Mouse (Mus musculus) liver, embryonic 16.5 days (tissue): Measurements from ENCODE around the gene Gp1bb. TPM values are rescaled to one million over a fixed set of nuclear protein-coding genes. Genes with fewer than 3 reads are reported as not detected.
A peak's percentile ranks its signal among the peaks of the same experiment; 100 is the strongest.

Experiments
- ATAC-seq: fragments of 200-750 bp; cut with Nextera tagmentation; 2 replicates; pipeline ENCODE4 v1.8.0; 2017; ENCODE audit warnings: low read depth, mild to moderate bottlenecking, moderate number of reproducible peaks, moderate library complexity
- H3K27ac ChIP-seq: fragments of 300-500 bp; sonication (generic); 2 replicates; pipeline ENCODE4 v1.5.1; 2014; ENCODE audit warnings: mild to moderate bottlenecking, low read length
- H3K27me3 ChIP-seq: fragments of 300-500 bp; sonication (generic); 2 replicates; pipeline ENCODE4 v1.6.1; 2014; ENCODE audit warnings: low read depth, low read length, mixed read lengths; ENCODE audit not compliant: control insufficient read depth, insufficient read depth
- H3K36me3 ChIP-seq: fragments of 300-500 bp; sonication (generic); 2 replicates; pipeline ENCODE4 v1.6.1; 2014; ENCODE audit warnings: mild to moderate bottlenecking; ENCODE audit not compliant: control insufficient read depth, insufficient read depth
- H3K4me1 ChIP-seq: fragments of 300-500 bp; sonication (generic); 2 replicates; pipeline ENCODE4 v1.6.1; 2014; ENCODE audit warnings: low read depth, low read length, mixed read lengths; ENCODE audit not compliant: control insufficient read depth
- H3K4me2 ChIP-seq: fragments of 300-500 bp; sonication (generic); 2 replicates; pipeline ENCODE4 v1.6.1; 2014; ENCODE audit warnings: low read depth, low read length, mixed read lengths
- H3K4me3 ChIP-seq: fragments of 300-500 bp; sonication (generic); 2 replicates; pipeline ENCODE4 v1.5.1; 2014; ENCODE audit warnings: low read depth, mild to moderate bottlenecking, low read length
- H3K9ac ChIP-seq: fragments of 300-500 bp; sonication (generic); 2 replicates; pipeline ENCODE4 v1.6.1; 2014; ENCODE audit warnings: low read depth, low read length
- H3K9me3 ChIP-seq: fragments of 300-500 bp; sonication (generic); replicated peaks from 2 replicates; pipeline ENCODE4 v1.6.1; 2016; ENCODE audit warnings: low read length; ENCODE audit not compliant: control insufficient read depth
- WGBS: fragments of 180-500 bp; shearing (Covaris S2); extraction: QIAGEN DNeasy Blood & Tissue Kit; methylation state at CpG from one replicate; pipeline ENCODE4 v1.1.7; 2014; ENCODE audit not compliant: insufficient replicate concordance; 5-methylcytosine and 5-hydroxymethylcytosine counted together
- polyA plus RNA-seq: library from polyadenylated mRNA; unstranded; fragments of >200 nt; fragmentation: Nextera tagmentation; extraction: Ambion mirVana; gene quantifications from 2 replicates; pipeline ENCODE4 v1.2.1, GENCODE M21; 2015

Gene Gp1bb
- polyA plus RNA-seq: 13.9 and 18.2 TPM in 2 replicates

DNA sequence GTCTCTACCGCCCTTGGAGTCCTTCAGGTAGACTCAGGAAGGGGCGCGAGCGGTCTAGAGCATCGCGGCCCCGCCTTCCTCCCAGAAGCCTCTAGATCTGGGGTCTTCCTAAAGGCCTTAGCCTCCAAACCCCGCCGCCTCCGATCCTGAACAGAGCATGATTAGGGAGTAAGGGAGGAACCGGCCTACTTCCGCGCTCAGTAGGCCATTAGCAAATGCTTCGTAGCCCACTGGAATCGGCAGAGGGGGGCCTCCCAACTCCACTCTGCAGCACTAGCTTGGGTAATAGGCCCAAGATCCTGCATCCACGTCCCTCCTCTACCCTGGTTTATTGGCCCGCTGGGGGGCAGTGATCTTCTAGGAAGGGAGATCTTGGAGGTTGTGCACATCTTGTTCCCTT lies at the start of gene Gp1bb:
Gp1bb (minus strand) TSS at position 385 of the 400 bp plus-strand sequence.
- Histone ChIP-seq H3K27ac (no peak within 1 kb of the TSS), H3K9me3 (no peaks in the 10 kb centered on the region), H3K4me1 (peaks cover 17% of the 10 kb centered on the region), H3K36me3 (no peaks in the 10 kb centered on the region), H3K4me2 (peak within 1 kb of the TSS; percentile 55; the same call in 1 of the 2 replicates), H3K27me3 (peaks cover 88% of the 10 kb centered on the region), H3K9ac (no peak within 1 kb of the TSS), H3K4me3 (peak within 1 kb of the TSS; percentile 45)
- ATAC-seq: no peak
- WGBS: 4% methylated on average over 17 of the region's 17 CpGs

DNA sequence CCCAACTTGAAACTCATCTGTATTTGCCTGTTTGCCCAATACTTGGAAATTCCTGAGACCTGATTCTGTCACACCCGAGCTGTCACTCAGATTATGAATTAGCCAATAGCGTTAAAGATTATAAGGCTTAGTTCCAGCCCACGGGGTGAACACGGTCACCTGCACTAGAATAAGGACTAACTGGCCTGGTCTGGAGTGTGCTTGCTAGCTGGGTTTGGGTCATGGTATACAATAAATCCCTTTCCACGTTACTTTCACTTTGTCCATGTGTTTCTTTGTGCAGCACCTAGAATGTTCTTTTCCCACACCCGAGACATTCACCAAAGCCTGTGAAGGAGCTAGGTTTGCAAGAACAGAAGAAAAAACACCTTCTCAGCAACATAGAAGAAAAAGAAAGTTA lies 47.7 kb upstream of the Gp1bb start:
- Histone ChIP-seq H3K27me3 (no peaks in the 10 kb centered on the region), H3K4me3 (no peak overlapping the region), H3K9me3 (no peaks in the 10 kb centered on the region), H3K9ac (no peak overlapping the region), H3K4me1 (no peaks in the 10 kb centered on the region), H3K36me3 (no peaks in the 10 kb centered on the region), H3K27ac (no peak overlapping the region), H3K4me2 (no peak overlapping the region)
- no peak for ATAC-seq
- 54% methylated on average over 6 of the region's 6 CpGs for WGBS

- no peaks in the 10 kb centered on the region for H3K4me1 ChIP-seq
- WGBS: 47% methylated on average over 4 of the region's 4 CpGs
- H3K4me3 ChIP-seq: no peak overlapping the region
- H3K27ac ChIP-seq: no peak overlapping the region
- no peak overlapping the region for H3K4me2 ChIP-seq
- no peaks in the 10 kb centered on the region for H3K36me3 ChIP-seq
- no peak for ATAC-seq
- no peaks in the 10 kb centered on the region for H3K9me3 ChIP-seq
- H3K27me3 ChIP-seq: no peaks in the 10 kb centered on the region
- no peak overlapping the region for H3K9ac ChIP-seq
These were observed 36.4 kb upstream of the Gp1bb start for GRCm38 (mm10) chr16:18658597-18658996.

- Histone ChIP-seq H3K4me1 (no peaks in the 10 kb centered on the region), H3K9ac (no peak overlapping the region), H3K27ac (peak overlapping the region; percentile 56), H3K27me3 (no peaks in the 10 kb centered on the region), H3K4me3 (no peak overlapping the region), H3K9me3 (no peaks in the 10 kb centered on the region), H3K4me2 (no peak overlapping the region), H3K36me3 (no peaks in the 10 kb centered on the region)
- peak; percentile 32; the same call in 1 of the 2 replicates for ATAC-seq
- WGBS: 31% methylated on average over 5 of the region's 5 CpGs
These were observed 33.3 kb upstream of the Gp1bb start for GRCm38 (mm10) chr16:18655372-18656098.

GRCm38 (mm10) chr16:18653290-18654160 lies 31.3 kb upstream of the Gp1bb start:
- Histone ChIP-seq H3K27ac (no peak overlapping the region), H3K4me3 (no peak overlapping the region), H3K9ac (no peak overlapping the region), H3K36me3 (no peaks in the 10 kb centered on the region), H3K4me2 (no peak overlapping the region), H3K9me3 (no peaks in the 10 kb centered on the region), H3K27me3 (no peaks in the 10 kb centered on the region), H3K4me1 (no peaks in the 10 kb centered on the region)
- no peak for ATAC-seq
- 61% methylated on average over 6 of the region's 6 CpGs for WGBS

- H3K4me2 ChIP-seq: no peak overlapping the region
- no peak for ATAC-seq
- 41% methylated on average over 3 of the region's 3 CpGs for WGBS
- no peaks in the 10 kb centered on the region for H3K4me1 ChIP-seq
- H3K9me3 ChIP-seq: no peaks in the 10 kb centered on the region; the same call in 1 of the 2 replicates
- H3K4me3 ChIP-seq: no peak overlapping the region
- H3K36me3 ChIP-seq: no peaks in the 10 kb centered on the region
- H3K27ac ChIP-seq: no peak overlapping the region
- H3K27me3 ChIP-seq: no peaks in the 10 kb centered on the region
- H3K9ac ChIP-seq: no peak overlapping the region
These were observed 26.9 kb upstream of the Gp1bb start for GRCm38 (mm10) chr16:18649126-18649525.

- Histone ChIP-seq H3K4me3 (no peak overlapping the region), H3K9me3 (no peaks in the 10 kb centered on the region; the same call in 1 of the 2 replicates), H3K27ac (no peak overlapping the region), H3K9ac (no peak overlapping the region), H3K36me3 (no peaks in the 10 kb centered on the region), H3K4me2 (no peak overlapping the region), H3K27me3 (no peaks in the 10 kb centered on the region), H3K4me1 (no peaks in the 10 kb centered on the region)
- ATAC-seq: no peak
- 65% methylated on average over 6 of the region's 6 CpGs for WGBS
These were observed 23.1 kb upstream of the Gp1bb start for GRCm38 (mm10) chr16:18645329-18645728.

DNA sequence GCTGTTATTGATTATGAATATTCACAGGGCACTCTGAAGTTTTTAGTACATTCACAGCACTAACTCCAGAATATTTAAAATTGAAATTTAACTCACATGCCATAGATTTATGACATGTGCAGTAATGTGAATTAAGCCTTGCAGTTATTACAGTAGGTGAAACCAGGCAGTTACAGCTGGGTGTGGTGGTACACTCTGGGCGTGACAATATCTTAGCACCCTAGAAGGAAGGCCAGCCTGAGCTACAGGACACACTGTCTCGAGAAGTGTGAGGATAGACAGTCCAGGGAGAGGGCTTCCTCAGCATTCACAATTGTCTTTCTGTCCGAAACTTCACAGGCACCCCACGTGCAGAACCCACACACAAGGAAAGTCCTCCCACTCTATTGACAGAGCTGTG lies 22.3 kb upstream of the Gp1bb start:
- ATAC-seq: no peak
- no peaks in the 10 kb centered on the region for H3K27me3 ChIP-seq
- WGBS: 53% methylated on average over 4 of the region's 4 CpGs

More for the DNA sequence above, 22.3 kb upstream of the Gp1bb start:
- H3K4me1 ChIP-seq: no peaks in the 10 kb centered on the region
- no peak overlapping the region for H3K27ac ChIP-seq
- H3K4me2 ChIP-seq: no peak overlapping the region
- H3K9ac ChIP-seq: no peak overlapping the region
- no peaks in the 10 kb centered on the region for H3K36me3 ChIP-seq
- no peak overlapping the region for H3K4me3 ChIP-seq
- H3K9me3 ChIP-seq: no peaks in the 10 kb centered on the region; the same call in 1 of the 2 replicates
